Mouse (Mus musculus): Measurements from ENCODE around the gene Gpr21. TPM values are rescaled to one million over a fixed set of nuclear protein-coding genes. Genes with fewer than 3 reads are reported as not detected.

Gpr21 gene
- polyA plus RNA-seq, 1 experiment from 2014 or later, result 22.9 TPM

DNA sequence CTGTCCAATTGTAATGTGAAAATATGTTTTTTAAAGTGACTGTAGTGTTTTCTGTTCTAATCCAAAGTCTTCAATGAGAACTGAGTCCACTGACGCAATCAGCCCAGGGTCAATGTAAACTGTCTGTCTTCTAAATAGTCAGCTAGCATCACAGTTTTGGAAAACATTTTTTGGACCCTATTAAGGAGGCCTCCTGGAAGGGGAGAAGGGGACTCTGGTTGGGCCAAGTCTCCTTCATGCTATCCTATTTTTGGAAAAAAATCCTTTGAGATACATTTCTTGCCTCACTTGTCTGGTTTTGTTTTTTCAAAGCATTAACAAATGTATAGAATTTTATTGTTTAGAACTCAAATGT lies 3.1 kb downstream of the Gpr21 start:
- H3K9ac ChIP-seq (replicated peaks), result no peak overlapping the region
- 89% methylated on average over 1 of the region's 1 CpGs for WGBS

DNA sequence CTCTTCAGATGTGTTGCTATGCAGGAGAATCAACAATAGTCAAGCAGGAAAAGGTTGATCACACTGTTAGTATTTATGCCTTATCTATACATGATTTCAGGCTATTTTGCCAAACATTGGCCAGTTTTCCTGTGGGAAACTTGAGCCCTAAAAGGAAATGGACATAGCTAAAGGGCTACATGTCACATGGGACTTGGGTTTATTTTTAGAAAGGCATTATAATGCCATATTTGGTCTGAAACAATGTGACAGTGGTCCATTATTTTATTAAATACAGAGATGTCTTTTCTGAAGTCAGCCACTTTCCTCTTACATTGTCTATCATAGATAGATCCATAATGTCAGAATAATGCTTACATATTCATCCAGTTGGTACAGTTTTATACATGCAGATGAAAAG lies 11.5 kb downstream of the Gpr21 start:
- no peak overlapping the region for H3K27ac ChIP-seq (replicated peaks)
- no peak overlapping the region for H3K9ac ChIP-seq (replicated peaks)
- no peak overlapping the region for H3K4me3 ChIP-seq
- no peaks in the 10 kb centered on the region for H3K27me3 ChIP-seq
- no peak overlapping the region for H3K4me2 ChIP-seq (replicated peaks)
- ATAC-seq (replicated peaks), result no peak
- no peaks in the 10 kb centered on the region for H3K4me1 ChIP-seq
- no peaks in the 10 kb centered on the region for H3K36me3 ChIP-seq
- H3K9me3 ChIP-seq, result no peaks in the 10 kb centered on the region

More for the DNA sequence above, 3.1 kb downstream of the Gpr21 start:
- Histone ChIP-seq H3K27ac (replicated peaks) (no peak overlapping the region), H3K36me3 (no peaks in the 10 kb centered on the region), H3K27me3 (no peaks in the 10 kb centered on the region), H3K4me1 (peaks cover 44% of the 10 kb centered on the region), H3K9me3 (no peaks in the 10 kb centered on the region), H3K4me2 (replicated peaks) (peak overlapping the region; percentile 55), H3K4me3 (0 out of 2 replicates have a peak overlapping the region, but pooled peaks have one; percentile 8)
- no peak for ATAC-seq (replicated peaks)

DNA sequence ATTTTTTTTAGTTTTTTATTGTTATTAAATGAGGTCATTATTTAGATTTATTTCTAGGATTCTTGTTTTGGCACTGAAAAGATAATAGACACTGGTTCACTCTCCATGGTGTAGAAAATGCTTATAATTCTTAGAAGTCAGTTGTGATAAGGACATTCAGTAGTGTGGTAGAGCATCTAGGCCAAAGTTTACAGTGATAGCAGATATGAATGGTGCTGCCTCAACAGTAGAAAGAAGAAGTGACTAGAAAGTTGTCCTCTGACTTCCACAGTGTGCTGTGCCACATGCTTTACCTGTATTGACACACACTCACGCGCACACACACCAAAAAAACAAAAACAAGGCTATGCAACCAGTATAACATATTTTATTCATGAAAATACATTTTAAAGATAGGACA lies 13.3 kb downstream of the Gpr21 start:
- no peak overlapping the region for H3K9ac ChIP-seq (replicated peaks)
- H3K27ac ChIP-seq (replicated peaks), result no peak overlapping the region
- 96% methylated on average over 2 of the region's 2 CpGs for WGBS
- H3K27me3 ChIP-seq, result no peaks in the 10 kb centered on the region
- no peaks in the 10 kb centered on the region for H3K4me1 ChIP-seq
- H3K9me3 ChIP-seq, result no peaks in the 10 kb centered on the region
- ATAC-seq (replicated peaks), result no peak
- no peak overlapping the region for H3K4me2 ChIP-seq (replicated peaks)
- H3K36me3 ChIP-seq, result peaks cover 16% of the 10 kb centered on the region
- no peak overlapping the region for H3K4me3 ChIP-seq

DNA sequence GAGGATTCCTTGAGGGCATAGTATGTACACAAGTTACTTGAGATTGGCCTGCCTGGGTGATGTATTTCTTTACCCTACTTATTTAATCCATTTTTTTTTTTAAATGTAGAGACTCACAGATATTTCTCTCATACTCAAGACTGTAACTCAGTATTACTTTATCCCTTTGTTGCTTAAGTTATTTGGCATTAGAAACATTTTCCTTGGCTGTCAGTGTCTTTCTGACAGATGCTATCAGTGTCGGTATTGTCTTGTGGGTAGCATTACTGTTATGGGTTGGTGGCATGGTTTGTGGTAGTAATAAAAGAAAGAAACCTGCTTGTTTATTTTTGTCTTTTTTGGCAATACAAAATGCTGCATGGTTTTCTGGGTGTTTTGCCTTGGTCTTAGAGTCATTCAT lies 14.6 kb downstream of the Gpr21 start:
- no peaks in the 10 kb centered on the region for H3K9me3 ChIP-seq
- no peak for ATAC-seq (replicated peaks)
- no peaks in the 10 kb centered on the region for H3K4me1 ChIP-seq
- no peaks in the 10 kb centered on the region for H3K27me3 ChIP-seq
- no peak overlapping the region for H3K4me2 ChIP-seq (replicated peaks)
- H3K27ac ChIP-seq (replicated peaks), result no peak overlapping the region
- peaks cover 26% of the 10 kb centered on the region for H3K36me3 ChIP-seq
- WGBS, result 90% methylated on average over 1 of the region's 1 CpGs
- H3K9ac ChIP-seq (replicated peaks), result no peak overlapping the region
- H3K4me3 ChIP-seq, result no peak overlapping the region

DNA sequence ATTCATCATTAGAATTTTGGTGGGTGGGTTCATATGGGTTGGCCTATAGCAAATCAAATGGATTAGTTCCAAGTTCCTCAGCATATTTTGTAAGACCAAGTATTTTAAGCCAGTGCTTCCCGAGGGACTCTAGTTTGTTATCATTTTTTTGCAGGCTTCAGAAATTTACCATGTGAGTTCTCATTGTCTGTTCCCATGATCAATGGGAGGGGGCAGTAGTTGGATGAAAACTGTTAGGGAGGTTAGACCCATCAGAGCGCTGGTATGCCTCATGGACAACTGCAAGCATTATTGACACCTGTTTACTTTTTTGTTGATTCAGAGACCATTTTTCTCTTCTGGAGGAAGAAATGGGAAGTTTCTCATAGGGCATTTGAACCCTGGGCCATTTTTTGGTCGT lies 15.5 kb downstream of the Gpr21 start:
- WGBS, result 87% methylated on average over 3 of the region's 3 CpGs
- Histone ChIP-seq H3K4me2 (replicated peaks) (no peak overlapping the region), H3K4me1 (no peaks in the 10 kb centered on the region), H3K9ac (replicated peaks) (no peak overlapping the region), H3K4me3 (no peak overlapping the region), H3K36me3 (peaks cover 31% of the 10 kb centered on the region), H3K9me3 (no peaks in the 10 kb centered on the region), H3K27me3 (no peaks in the 10 kb centered on the region), H3K27ac (replicated peaks) (no peak overlapping the region)
- ATAC-seq (replicated peaks), result no peak

DNA sequence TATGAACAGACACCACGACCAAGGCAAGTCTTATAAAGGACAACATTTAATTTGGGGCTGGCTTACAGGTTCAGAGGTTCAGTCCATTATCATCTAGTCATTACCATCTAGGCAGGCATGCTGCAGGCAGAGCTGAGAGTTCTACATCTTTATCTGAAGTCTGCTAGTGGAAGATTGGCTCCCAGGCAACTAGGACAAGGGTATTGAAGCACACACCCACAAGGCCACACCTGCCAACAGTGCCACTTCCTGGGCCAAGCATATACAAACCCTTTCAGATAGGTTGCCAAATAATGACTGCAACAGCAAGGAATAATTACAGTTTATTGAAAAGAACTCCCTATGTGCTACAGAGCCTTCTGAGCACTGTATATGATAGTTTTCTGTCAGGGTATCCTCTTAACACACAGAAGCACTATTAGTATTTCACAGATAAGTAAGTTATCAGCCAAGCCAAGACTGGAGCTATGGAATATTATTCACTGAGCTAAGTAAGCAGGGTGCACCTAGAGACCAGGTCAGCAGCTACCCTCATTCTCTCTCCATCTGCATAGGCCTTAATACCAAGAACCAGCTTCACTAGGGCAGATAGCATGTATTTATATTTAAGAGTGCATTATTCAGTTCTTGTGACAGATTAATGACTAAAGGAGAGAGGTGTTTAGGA lies 33.3 kb downstream of the Gpr21 start:
- no peak for ATAC-seq (replicated peaks)
- H3K36me3 ChIP-seq, result peaks cover 76% of the 10 kb centered on the region
- H3K4me2 ChIP-seq (replicated peaks), result no peak overlapping the region
- H3K27me3 ChIP-seq, result no peaks in the 10 kb centered on the region
- H3K9ac ChIP-seq (replicated peaks), result no peak overlapping the region
- H3K4me1 ChIP-seq, result no peaks in the 10 kb centered on the region
- no peak overlapping the region for H3K27ac ChIP-seq (replicated peaks)
- H3K9me3 ChIP-seq, result no peaks in the 10 kb centered on the region
- 87% methylated on average over 1 of the region's 1 CpGs for WGBS
- no peak overlapping the region for H3K4me3 ChIP-seq

DNA sequence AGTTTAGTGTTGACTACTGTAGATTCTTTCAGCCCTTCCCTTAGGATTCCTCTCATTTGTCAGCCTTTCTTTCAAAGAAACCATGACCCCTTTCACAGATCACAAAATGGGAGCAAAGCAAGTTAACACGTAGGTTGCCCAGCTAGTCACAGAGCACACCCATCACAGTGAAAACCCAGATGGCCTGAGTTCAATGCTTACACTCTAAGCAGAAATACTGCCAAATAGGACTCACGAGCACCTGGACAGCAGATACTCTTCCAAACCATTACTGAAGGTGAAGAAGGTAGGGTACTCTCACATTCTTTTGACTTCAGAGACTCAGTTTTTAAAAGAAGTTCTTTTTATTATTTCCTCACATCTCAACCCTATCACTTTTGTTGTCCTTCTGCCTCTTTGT lies 40.2 kb downstream of the Gpr21 start:
- Histone ChIP-seq H3K9me3 (no peaks in the 10 kb centered on the region), H3K27me3 (no peaks in the 10 kb centered on the region), H3K9ac (replicated peaks) (no peak overlapping the region), H3K4me2 (replicated peaks) (no peak overlapping the region), H3K27ac (replicated peaks) (no peak overlapping the region), H3K4me1 (no peaks in the 10 kb centered on the region), H3K36me3 (peaks cover 91% of the 10 kb centered on the region), H3K4me3 (no peak overlapping the region)
- ATAC-seq (replicated peaks), result no peak
- WGBS, result 87% methylated on average over 2 of the region's 2 CpGs

DNA sequence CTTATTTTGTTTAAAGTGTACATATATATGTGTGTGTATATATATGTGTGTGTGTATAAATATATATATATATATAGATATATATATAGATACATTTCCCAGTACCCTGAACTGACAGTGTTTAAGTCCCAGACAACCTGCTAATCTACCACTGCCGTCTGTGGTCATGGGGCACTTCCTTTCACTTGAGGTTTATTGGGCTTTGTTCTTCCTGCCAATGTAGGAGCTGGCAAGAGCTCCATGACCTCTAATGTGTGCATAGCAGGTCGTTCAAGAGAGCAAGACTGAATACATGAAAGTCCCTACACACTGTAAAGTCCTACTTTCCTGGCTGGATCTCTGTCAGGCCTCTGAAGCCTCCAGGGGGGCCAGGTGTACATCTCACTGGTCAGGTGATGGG lies 49.4 kb downstream of the Gpr21 start:
- Histone ChIP-seq H3K36me3 (peaks cover 61% of the 10 kb centered on the region), H3K4me3 (no peak overlapping the region), H3K9me3 (no peaks in the 10 kb centered on the region), H3K27me3 (no peaks in the 10 kb centered on the region), H3K4me2 (replicated peaks) (no peak overlapping the region), H3K27ac (replicated peaks) (no peak overlapping the region), H3K4me1 (no peaks in the 10 kb centered on the region), H3K9ac (replicated peaks) (no peak overlapping the region)
- ATAC-seq (replicated peaks), result no peak
- 55% methylated on average over 2 of the region's 2 CpGs for WGBS

DNA sequence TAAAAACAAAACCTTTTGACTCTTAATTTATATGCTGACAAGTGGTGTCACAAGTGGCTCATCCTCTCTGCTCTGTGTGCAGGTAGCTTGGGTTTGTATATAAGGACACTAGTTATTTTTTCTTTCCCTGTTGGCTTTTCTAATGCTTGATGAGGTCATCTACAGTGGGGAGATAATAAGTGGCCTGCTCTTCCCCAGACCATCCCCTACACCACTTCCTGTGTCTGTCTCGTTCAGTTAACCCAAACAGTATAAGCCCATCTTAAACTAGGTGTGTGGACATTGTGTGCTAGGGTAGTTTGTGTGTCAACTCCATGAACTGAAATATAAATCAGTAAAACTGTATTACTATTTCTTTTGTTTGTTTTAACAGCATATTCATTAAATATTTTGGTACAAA lies 49.9 kb downstream of the Gpr21 start:
- Histone ChIP-seq H3K27ac (replicated peaks) (no peak overlapping the region), H3K9me3 (no peaks in the 10 kb centered on the region), H3K36me3 (peaks cover 57% of the 10 kb centered on the region), H3K4me1 (no peaks in the 10 kb centered on the region), H3K9ac (replicated peaks) (no peak overlapping the region), H3K4me3 (no peak overlapping the region), H3K27me3 (no peaks in the 10 kb centered on the region), H3K4me2 (replicated peaks) (no peak overlapping the region)
- WGBS, result 88% methylated on average over 1 of the region's 1 CpGs
- ATAC-seq (replicated peaks), result no peak

DNA sequence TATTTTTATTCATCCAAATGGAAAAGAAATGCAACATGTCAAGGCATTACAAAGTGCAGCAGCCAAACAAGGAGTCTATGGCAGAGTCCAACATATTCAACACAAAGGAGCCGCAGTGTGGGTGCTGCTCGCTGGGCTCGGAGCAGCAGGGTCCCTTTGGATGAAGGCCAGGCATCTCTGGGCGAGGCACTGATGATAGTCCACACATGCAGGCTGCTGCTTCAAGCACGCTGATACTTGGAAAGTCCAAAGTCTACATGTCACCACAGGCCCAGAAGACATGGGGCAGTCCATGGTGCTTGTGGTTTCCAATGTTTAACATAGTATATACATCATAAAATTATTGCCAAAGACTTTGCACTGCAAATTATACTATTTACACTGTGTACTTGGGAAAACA lies 53.8 kb downstream of the Gpr21 start:
- Histone ChIP-seq H3K9ac (replicated peaks) (no peak overlapping the region), H3K27ac (replicated peaks) (0 out of 2 replicates have a peak overlapping the region, but pooled peaks have one; percentile 15), H3K4me3 (no peak overlapping the region), H3K4me1 (no peaks in the 10 kb centered on the region), H3K27me3 (no peaks in the 10 kb centered on the region), H3K4me2 (replicated peaks) (no peak overlapping the region), H3K36me3 (peaks cover 26% of the 10 kb centered on the region), H3K9me3 (no peaks in the 10 kb centered on the region)
- no peak for ATAC-seq (replicated peaks)
- 45% methylated on average over 5 of the region's 5 CpGs for WGBS

Other genes with a start within 250 kb of the Gpr21 start
- not detected in 2 replicates for gene Olfr368, start 189.8 kb upstream of the Gpr21 start, polyA plus RNA-seq (2015; fragmentation: Nextera tagmentation; extraction: Ambion mirVana)
- gene Pdcl, start 157.0 kb upstream of the Gpr21 start, polyA plus RNA-seq (2015; fragmentation: Nextera tagmentation; extraction: Ambion mirVana), result 70.5 and 73.1 TPM in 2 replicates
- 24.2 and 24.4 TPM in 2 replicates for gene Rc3h2, start 93.4 kb upstream of the Gpr21 start, polyA plus RNA-seq (2015; fragmentation: Nextera tagmentation; extraction: Ambion mirVana)
- 8.3 and 8.6 TPM in 2 replicates for gene Zbtb26, start 73.2 kb upstream of the Gpr21 start, polyA plus RNA-seq (2015; fragmentation: Nextera tagmentation; extraction: Ambion mirVana)
- 18.2 and 19.3 TPM in 2 replicates for gene Zbtb6, start 73.2 kb upstream of the Gpr21 start, polyA plus RNA-seq (2015; fragmentation: Nextera tagmentation; extraction: Ambion mirVana)
- gene Rabgap1, start 73.1 kb upstream of the Gpr21 start, polyA plus RNA-seq (2015; fragmentation: Nextera tagmentation; extraction: Ambion mirVana), result 61.6 and 65.0 TPM in 2 replicates
- 109 and 110 TPM in 2 replicates for gene Strbp, start 187.5 kb downstream of the Gpr21 start, polyA plus RNA-seq (2015; fragmentation: Nextera tagmentation; extraction: Ambion mirVana)

Data from forebrain, embryonic 15.5 days (tissue).